Mouse (Mus musculus): ENCODE data around the gene 4931440F15Rik. TPM values are rescaled to one million over a fixed set of nuclear protein-coding genes. Genes with fewer than 3 reads are reported as not detected.
"Not testable (repeated sequence)": the region's sequence is repeated elsewhere in the genome, so short reads cannot be mapped to it uniquely, and the experiment has no call there.

Gene 4931440F15Rik
- total RNA-seq (2021) = 1 to 10 TPM; 2.7 to 3.4 TPM

DNA sequence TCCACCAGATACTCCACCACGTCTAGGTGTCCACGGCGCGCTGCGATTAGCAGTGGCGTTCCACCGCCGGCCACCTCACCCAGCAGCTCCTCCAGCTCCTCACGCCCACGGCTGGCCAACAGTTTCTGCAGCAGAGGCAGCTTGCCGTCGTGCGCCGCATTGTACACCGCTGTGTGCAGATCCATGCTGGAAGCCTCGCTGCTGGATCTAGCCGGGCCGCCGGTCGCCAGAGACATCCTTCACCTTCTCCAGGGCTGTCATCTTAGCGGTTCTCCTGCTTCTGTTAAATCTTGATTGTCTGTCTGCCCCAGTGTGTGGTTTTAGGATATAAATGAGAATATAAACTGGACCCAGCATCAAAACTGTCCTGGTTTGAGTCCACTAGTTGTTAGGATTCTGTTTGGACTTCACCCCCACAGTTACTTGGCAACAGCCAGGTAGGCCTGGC is at the start of gene 4931440F15Rik:
4931440F15Rik (minus strand) TSS at position 398 of the 448 bp plus-strand sequence.
- intact Hi-C loops (cut with DNase I); DNase-seq (ENCODE audit: low spot score in 2 of 2): not testable (repeated sequence)

DNA sequence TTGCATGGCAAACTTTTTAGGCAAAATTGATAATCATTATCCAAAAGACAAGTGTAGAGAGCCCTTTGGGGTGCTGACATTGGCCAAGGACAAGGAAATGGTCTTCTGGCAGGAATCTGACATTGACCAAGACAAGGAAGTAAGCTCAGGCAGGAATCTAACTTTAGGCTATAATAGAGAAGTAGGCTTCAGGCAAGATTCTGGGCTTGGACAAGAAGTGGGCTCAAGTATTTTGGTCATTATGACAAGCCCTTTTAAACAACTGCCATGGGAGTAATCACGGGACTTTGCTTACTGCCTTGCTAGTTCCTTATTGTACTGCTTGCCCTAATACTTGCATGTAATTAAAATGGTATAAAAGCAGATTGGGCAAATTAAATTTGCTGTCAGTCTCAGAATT is 49.3 kb upstream of the 4931440F15Rik start:
- intact Hi-C loops (cut with DNase I); DNase-seq (ENCODE audit: low spot score in 2 of 2): not testable (repeated sequence)

DNA sequence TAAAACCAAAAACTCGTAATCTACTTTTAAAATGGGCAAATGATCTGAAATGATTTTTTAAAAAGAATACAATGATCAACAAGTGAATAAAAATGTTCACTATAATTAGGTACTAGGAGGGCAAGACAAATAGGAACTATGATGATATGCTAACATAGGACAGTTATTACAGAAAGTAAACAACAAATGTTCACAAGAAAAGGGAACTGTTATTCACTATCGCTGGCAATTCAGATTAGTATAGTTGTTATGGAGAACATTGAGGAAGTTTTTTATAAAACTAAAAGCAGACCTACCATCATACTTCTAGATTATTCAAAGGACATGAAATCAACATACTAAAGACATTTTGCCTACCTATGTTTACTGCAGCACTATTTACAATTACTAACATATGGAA is 44.7 kb upstream of the 4931440F15Rik start:
- DNase-seq (ENCODE audit: low spot score in 2 of 2) = no peak
- intact Hi-C loops (cut with DNase I) = no loop called here

DNA sequence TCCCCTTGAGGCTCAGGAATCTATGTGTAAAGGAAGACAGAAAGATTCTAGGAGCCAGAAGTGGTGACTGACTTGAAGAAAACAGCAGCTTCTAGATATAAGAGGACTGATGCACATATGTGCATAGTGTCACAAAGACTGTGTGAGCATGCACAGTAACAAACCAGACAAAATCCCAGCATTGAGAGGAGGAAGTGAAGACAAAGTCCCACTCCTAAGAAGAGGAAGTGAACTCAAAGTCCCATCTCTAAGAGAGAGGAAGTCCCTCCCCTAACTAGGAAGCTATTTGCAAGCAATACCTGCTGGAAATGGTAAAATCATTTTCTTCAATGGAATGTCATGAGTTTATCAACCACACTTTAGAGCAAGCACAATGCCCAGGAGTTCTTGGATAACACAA is 38.8 kb upstream of the 4931440F15Rik start:
- intact Hi-C loops (cut with DNase I) = no loop called here
- no peak for DNase-seq (ENCODE audit: low spot score in 2 of 2)

DNA sequence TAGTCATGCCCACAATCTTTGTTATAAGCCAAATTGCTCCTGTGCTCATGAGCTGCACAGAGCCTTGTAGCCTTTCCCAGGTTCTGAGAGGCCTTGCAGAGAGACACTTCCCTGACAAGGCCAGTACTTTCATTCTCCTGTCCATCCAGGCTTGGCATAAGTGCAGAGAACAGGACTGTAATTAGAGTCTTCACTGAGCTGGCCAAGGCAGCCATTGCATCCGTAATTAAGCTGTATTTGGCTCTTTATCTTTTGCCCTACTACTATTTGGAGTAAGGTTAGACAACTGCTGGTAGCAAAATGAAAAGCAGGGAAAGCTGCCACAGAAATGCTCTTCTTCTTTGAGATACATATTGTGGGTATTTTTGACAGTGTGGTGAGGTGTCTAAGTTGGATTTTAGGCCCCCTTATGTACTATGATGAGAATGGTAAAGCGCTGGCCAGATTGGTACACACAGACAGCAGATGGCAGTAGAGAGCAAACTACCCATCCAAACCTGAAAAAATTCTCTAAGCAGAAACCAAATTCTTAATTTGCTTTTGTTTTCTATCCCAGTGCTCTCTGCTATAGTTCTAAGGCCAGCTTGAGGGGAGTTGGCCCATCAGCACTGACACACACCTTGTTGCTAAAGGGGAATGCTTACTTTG is 36.4 kb upstream of the 4931440F15Rik start:
- peak; percentile 51 to 54 for DNase-seq (ENCODE audit: low spot score in 2 of 2)
- intact Hi-C loops (cut with DNase I) = no loop called here

DNA sequence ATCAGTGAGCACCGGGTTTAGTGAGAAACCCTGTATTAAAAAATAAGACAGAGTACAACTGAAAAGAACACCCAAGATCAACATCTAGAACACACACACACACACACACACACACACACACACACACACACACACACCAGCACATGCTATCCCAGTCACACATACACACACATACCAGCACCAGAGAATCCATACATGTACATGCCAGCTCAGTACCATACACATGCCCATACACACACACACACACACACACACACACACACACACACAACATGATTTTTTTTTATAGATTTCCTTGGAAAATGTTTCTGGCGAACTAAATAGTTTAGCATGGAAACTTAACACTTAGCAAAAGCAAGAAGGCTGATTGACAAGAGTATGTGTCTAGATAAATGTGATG is 35.6 kb upstream of the 4931440F15Rik start:
- no peak for DNase-seq (ENCODE audit: low spot score in 2 of 2)
- intact Hi-C loops (cut with DNase I) = no loop called here

DNA sequence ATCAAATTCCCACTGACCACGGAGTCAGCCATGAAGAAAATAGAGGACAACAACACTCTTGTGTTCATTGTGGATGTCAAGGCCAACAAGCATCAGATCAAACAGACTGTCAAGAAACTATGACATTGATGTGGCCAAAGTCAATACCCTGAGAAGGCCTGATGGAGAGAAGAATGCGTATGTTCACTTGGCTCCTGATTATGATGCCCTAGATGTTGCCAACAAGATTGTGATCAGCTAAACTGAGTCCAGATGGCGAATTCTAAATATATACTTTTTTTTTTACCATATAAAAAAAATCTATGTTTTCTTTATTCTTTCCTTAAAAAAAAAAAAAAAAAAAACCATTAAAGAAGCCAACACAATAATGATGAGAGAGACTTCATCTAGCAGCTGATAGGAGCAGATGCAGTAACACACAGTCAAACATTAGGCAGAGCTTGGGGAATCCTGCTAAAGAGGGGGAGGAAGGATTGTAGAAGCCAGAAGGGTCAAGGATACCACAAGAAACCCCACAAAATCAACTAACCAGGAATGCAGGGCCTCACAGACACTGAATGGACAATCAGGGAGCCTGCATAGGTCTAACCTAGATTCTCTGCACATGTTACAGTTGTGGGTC is 15.2 kb upstream of the 4931440F15Rik start:
- DNase-seq (ENCODE audit: low spot score in 2 of 2) = no peak
- intact Hi-C loops (cut with DNase I) = no loop called here

DNA sequence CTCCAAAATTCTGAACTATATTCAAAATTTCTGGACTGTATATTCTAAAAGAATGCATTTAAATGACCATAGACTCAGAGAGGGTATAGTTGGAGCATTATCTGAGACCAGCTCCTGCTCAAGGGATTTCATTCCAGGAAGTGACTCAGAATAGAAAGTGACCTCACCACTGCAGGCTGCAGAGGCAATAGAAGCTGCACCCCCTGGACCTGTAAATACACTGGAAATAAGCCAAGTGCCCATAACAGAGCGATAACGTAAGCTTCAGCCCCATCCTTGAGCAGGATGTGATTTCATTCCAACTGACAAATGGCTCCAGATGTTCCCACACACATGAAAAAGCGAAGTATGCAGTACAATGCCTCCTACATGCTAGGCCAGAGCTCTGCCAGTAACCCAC is 14.3 kb upstream of the 4931440F15Rik start:
- no peak for DNase-seq (ENCODE audit: low spot score in 2 of 2)
- intact Hi-C loops (cut with DNase I) = no loop called here

DNA sequence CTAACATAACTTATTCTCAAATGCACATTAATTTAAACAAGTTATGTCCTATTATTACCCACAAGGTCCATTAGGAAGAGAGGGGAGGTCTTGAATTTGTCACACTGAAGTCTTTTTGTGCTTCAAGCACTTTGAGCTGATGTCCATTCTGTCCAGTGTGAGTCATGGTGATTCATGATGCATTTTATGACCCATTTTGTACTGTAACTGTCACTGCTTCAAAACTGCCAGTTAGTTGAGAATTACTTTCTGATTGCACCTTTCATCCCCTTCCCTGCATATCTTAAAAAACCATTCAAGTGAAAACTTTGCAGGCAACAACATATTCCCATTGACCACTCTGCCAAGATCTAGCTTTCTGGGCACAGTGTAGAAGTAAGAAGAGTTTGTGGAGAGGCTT is 11.6 kb upstream of the 4931440F15Rik start:
- DNase-seq (ENCODE audit: low spot score in 2 of 2) = no peak
- intact Hi-C loops (cut with DNase I) = no loop called here

DNA sequence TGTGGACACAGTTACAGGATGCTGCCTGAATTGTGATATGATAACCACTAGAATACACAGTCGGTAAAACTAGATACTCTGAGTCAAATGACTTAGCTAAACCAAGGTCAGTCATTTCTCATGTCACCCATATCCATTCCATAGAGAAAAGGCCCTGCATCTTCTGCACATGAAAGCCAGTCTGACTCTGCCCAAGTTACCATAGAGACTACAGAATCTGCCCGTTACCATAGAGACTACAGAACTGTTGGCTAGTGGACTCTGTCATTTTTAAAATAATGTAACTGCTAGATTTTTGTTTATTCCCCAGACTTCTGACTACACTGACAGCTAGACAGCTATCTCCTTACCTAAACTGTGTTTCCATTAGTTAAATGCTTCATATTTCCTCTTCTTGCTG is 2.3 kb upstream of the 4931440F15Rik start:
- intact Hi-C loops (cut with DNase I) = no loop called here
- DNase-seq (ENCODE audit: low spot score in 2 of 2) = no peak

DNA sequence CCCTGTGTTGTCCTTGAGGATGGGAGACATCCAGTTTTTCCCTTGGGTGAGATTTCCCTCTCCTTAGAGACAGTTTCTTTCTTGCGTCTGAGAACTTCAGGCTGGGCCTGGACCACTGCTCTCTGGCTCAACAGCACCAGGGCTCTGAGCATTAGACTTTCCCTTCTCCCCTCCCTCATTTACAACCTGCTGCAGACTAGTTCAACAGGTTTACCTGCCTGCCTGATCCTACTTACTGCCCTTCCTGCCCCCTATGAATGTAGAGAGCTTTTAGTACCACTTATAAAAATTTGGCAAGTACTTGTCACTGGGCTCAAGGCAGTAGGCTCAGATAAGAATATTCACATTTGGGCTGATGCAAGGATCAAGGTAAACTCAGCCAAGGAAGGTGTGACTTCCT is 533 bp upstream of the 4931440F15Rik start:
- DNase-seq (ENCODE audit: low spot score in 2 of 2) = no peak
- intact Hi-C loops (cut with DNase I) = no loop called here

DNA sequence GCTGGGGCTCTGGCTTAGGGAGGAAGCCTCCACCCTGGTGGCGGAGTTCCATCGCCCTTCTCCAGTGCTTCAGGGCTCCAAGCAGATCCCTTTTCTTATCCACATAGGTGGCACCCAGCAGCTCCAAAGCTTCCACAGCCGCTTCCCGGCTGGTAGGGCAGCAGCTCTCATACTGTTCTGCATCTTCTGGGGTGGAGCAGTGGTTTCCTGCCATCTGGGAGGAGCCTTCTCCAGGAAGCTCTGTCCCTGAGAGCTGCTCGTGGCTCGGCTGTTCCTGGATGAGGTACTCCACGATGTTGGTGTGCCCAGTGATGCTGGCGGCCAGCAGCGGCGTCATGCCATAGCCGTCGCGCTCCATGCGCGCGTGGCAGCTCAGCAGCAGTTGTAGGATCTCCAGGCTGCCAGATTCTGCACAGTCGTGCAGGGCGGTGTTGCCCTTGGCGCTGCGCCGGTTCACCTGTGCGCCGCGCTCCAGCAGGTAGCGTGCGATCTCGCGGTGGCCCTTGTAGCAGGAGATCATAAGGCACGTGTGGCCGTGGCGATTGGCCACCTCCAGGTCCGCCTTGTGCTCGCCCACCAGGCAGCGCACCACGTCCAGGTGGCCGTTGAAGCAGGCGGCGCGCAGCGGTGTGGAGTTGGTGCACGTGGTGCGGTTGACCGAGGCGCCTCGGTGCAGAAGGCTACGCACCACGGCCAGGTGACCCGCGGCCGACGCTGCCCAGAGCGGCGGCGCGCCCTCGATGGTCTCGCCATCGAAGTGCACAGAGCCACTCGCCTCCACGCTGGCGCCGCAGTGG is 796 bp downstream of the 4931440F15Rik start:
- intact Hi-C loops (cut with DNase I); DNase-seq (ENCODE audit: low spot score in 2 of 2): not testable (repeated sequence)

DNA sequence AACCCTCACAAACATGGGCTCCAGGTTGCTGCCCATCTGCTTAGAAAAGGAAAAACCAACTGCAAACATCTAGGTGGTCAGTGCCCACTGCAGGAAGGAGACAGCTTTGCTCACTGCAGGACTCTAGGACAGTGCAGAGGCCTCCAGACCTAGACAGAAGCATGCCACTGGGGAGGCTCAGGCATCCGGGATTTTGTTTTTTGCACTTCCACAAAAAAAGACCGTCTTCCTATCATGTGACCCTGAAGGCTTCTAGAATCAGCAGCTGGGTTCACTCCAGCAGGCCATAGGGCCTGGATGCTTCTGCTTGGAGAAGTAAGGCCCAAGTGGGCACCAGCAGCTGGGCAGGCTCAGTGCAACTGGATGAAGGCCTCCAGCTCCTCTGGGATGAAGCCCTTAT is 2.3 kb downstream of the 4931440F15Rik start:
- DNase-seq (ENCODE audit: low spot score in 2 of 2) = no peak
- intact Hi-C loops (cut with DNase I) = no loop called here

DNA sequence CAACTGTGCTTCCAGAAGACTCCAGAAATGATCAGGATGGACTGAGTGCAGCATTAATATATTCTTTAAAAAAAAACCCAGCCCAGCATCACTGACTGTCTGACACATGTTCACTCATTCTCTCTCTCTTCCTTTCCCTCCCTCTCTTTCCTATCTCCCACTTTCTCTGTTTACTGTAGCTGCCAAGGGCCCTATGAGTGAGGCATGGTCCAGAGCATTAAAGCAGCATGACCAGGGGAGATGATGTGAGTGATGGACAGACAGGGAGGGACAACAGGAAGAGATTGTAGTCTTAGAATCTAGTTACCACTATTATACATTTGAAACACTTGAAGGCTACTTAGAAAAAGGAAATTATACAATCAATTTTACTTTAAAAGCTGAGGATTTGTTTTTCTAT is 9.8 kb downstream of the 4931440F15Rik start:
- intact Hi-C loops (cut with DNase I) = no loop called here

DNA sequence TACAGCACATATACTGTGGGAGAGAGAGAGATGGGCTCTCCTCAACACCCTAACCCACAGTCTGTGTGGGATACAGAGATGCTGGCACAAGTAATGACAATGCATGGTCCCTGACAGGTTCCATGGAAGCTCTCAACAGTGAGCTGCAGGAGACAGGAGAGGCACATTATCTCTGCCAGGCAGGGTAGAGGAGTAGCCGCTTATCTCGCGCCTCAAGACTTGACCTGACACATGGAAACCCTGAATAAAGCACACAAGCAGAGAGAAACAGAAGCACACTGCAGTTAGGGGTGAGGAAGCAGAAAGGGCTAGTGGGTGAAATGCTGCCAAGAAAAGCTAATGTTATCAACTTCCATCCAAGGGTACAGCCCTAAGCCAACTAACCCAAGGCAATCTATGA is 10.2 kb downstream of the 4931440F15Rik start:
- intact Hi-C loops (cut with DNase I) = no loop called here
- DNase-seq (ENCODE audit: low spot score in 2 of 2) = no peak

More for the DNA sequence above, 9.8 kb downstream of the 4931440F15Rik start:
- DNase-seq (ENCODE audit: low spot score in 2 of 2) = no peak

DNA sequence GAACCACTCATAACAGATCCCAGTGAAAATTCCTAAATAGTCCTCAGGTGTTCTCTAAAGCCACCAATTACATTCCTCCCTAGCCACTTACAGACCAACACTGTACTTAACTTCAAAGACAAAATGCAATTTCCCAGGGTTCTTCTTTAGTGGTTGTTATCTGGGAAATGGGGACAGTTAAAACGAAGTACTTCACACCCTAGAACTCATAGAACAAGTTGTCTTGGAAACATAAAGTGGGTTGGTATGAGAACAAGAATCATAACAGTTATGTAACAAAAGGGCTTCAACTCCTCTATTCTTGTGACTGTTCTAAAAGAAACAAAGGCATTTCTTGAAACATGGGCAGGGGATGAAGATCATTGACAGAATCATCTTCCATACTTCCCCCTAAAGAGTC is 12.2 kb downstream of the 4931440F15Rik start:
- intact Hi-C loops (cut with DNase I) = loop anchor here (1.0 to 5.0 kb wide), 4 partner anchors 24 to 69 kb away; no protein-coding TSS in a partner anchor
- DNase-seq (ENCODE audit: low spot score in 2 of 2) = peak in 1 of 2 experiments; percentile 47

DNA sequence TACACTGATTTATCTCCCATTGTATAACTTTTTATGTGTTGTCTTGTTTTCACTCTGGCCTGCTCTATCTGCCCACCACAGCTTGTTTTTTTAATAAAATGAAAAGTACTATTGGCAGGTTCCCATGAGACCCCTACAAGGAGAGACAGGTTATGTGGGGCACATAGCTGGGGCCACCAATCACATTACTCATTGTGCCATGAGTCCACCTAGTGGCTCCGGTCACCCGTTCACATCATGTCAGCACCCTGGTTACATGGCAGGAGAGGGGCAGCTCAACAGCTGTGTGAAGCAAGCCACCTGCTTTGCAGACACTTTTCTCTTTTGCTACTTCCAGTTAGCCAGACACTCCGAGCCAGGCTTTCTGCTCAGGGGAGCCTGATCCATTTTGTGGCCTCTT is 13.0 kb downstream of the 4931440F15Rik start:
- no peak for DNase-seq (ENCODE audit: low spot score in 2 of 2)
- intact Hi-C loops (cut with DNase I) = loop anchor here (2.0 to 5.0 kb wide), 2 partner anchors 24 to 70 kb away; no protein-coding TSS in a partner anchor

DNA sequence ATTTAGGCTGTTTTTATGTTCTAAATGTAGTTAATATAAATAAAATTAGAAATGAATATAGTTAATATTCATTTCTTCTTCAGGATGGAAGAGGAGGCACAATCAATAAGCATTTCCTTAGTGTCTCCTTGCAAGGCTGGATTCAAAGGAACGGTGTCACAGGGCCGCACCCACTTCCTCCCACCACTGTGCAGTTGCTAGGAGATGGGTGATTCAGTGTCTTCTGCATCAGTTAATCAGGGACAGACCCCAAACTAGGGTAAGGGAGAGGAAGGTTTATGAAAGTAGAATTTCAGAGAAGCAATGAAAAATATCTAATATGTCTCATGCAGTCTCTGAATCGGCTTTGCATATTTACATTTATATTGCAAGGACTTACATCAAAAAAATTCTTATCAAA is 15.1 kb downstream of the 4931440F15Rik start:
- peak in 1 of 2 experiments; percentile 60 for DNase-seq (ENCODE audit: low spot score in 2 of 2)
- intact Hi-C loops (cut with DNase I) = loop anchor here (5.0 kb wide), 1 partner anchor 72 kb away; no protein-coding TSS in a partner anchor

DNA sequence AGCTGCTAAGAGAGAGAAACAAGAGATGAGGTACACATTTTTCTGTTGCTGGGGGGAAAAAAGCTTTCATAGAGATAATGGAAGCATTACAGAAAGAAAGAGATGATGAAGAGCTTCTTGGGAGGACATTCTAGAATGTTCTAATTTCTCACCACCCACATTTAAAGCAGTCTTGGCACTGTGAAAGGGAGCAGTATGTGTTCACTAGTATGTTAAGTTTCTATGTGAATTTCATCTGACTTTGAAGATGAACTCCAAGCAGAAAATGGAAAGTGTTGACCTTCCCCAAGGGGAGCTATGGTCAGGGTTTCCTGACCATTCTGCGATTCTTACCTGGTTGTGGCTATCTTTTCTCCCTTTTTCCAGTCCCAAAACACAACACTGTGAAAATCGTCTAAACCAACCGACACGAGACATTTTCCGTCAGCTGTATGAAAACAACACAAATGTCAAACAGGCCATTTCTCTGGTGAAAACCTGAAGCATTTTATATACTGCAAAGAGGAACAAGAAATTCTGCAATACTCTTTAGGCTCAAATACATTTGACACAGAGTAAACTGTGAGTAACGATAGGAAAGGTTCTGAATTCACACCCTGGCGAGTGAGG is 16.4 kb downstream of the 4931440F15Rik start:
- peak in 1 of 2 experiments; percentile 54 for DNase-seq (ENCODE audit: low spot score in 2 of 2)
- intact Hi-C loops (cut with DNase I) = loop anchor here (1.0 kb wide), 1 partner anchor 43 kb away; no protein-coding TSS in a partner anchor
